Mouse (Mus musculus): Measurements from ENCODE around the gene Tiam2. TPM values are rescaled to one million over a fixed set of nuclear protein-coding genes. Genes with fewer than 3 reads are reported as not detected.

Gene Tiam2
- 0.54 TPM for polyA plus RNA-seq (2017; shearing (Covaris generic))

GRCm38 (mm10) chr17:3326148-3326902, at the start of gene Tiam2:
TSS of gene Tiam2 (plus strand) at chr17:3326573.

GRCm38 (mm10) chr17:3532254-3532653, 205.9 kb downstream of the Tiam2 start, which contains the start of gene Cldn20:
TSS of gene Cldn20 (plus strand) at chr17:3532554.

GRCm38 (mm10) chr17:3557331-3558311, 231.2 kb downstream of the Tiam2 start, which contains the start of gene Tfb1m:
TSS of gene Tfb1m (minus strand) at chr17:3557781.

Other genes with a start within 250 kb of the Tiam2 start
- gene Scaf8, start 211.6 kb upstream of the Tiam2 start, polyA plus RNA-seq (2017; shearing (Covaris generic)): 58.0 TPM
- not detected for gene Cldn20, start 206.0 kb downstream of the Tiam2 start, polyA plus RNA-seq (2017; shearing (Covaris generic))
- 7.6 TPM for gene Tfb1m, start 231.2 kb downstream of the Tiam2 start, polyA plus RNA-seq (2017; shearing (Covaris generic))